Mouse (Mus musculus): ENCODE data around the gene Pcnx.
"Not testable (repeated sequence)": the region's sequence is repeated elsewhere in the genome, so short reads cannot be mapped to it uniquely, and the experiment has no call there.

GRCm38 (mm10) chr12:82033973-82034372 is 174.2 kb downstream of the Pcnx start:
- not testable (repeated sequence) for TF ChIP-seq CTCF (IDR thresholded peaks at IDR 0.05; ENCODE audit: borderline replicate concordance, insufficient read depth, low read length); POLR2A (IDR thresholded peaks at IDR 0.05; ENCODE audit: low read depth, low read length)
